Mouse (Mus musculus) brain, embryonic 14.5 days (tissue): ENCODE data around the gene Xpnpep3.
A peak's percentile ranks its signal among the peaks of the same experiment; 100 is the strongest.

Experiments
- CTCF ChIP-seq: fragments of 200-500 bp; IDR thresholded peaks from 2 replicates; pipeline ENCODE4 v1.5.1; 2012; ENCODE audit warnings: inconsistent platforms, mild to moderate bottlenecking, moderate library complexity, borderline replicate concordance; ENCODE audit not compliant: insufficient read depth, insufficient read length; ENCODE audit errors: extremely low read depth
- POLR2A ChIP-seq: fragments of 200-500 bp; IDR thresholded peaks from 2 replicates; pipeline ENCODE4 v1.6.1; 2012; ENCODE audit warnings: mild to moderate bottlenecking, inconsistent platforms, borderline replicate concordance; ENCODE audit not compliant: poor library complexity, insufficient read depth, insufficient read length, severe bottlenecking; ENCODE audit errors: extremely low read depth

GRCm38 (mm10) chr15:81352638-81353037, 47.3 kb upstream of the Xpnpep3 start:
- TF ChIP-seq CTCF (peak; percentile 14; the same call in 1 of the 2 replicates), POLR2A (no peak)
